Mouse (Mus musculus) erythroblast, embryonic 14.5 days (primary cell): ENCODE data around the gene H2-M2.

Experiments
- GATA1 ChIP-seq: IDR thresholded peaks from 2 replicates; pipeline ENCODE4 v1.6.1; 2012; ENCODE audit warnings: low read length, inconsistent platforms, mixed read lengths
- TAL1 ChIP-seq: IDR thresholded peaks from 3 replicates; pipeline ENCODE4 v1.6.1; 2012; ENCODE audit warnings: low read length, inconsistent platforms, mixed read lengths

GRCm38 (mm10) chr17:37445180-37445579, 38.2 kb downstream of the H2-M2 start, which contains the start of gene Olfr108:
- no peak for TF ChIP-seq TAL1
- TF ChIP-seq GATA1, result no peak
